Mouse (Mus musculus): Measurements from ENCODE around the gene Kit. TPM values are rescaled to one million over a fixed set of nuclear protein-coding genes. Genes with fewer than 3 reads are reported as not detected.

Kit gene
- polyA plus RNA-seq (2014; fragmentation: Illumina TruSeq; extraction: RNeasy Lipid Tissue Mini Kit (QIAGEN cat#74804); ENCODE audit: low read depth, low replicate concordance): 3.0 TPM

GRCm38 (mm10) chr5:75574852-75575566, at the start of gene Kit:
TSS of gene Kit (plus strand) at chr5:75574916.

Data from liver, adult 10 weeks (tissue).